Mouse (Mus musculus): ENCODE results near the gene Ankrd45. TPM values are rescaled to one million over a fixed set of nuclear protein-coding genes. Genes with fewer than 3 reads are reported as not detected.

Ankrd45 gene
- polyA plus RNA-seq (2012; rRNA removed) = not detected in 2 replicates

GRCm38 (mm10) chr1:161142531-161143159 lies at the start of gene Ankrd45:
TSS of gene Ankrd45 (plus strand) at chr1:161142691.
- H3K36me3 ChIP-seq (ENCODE audit: control insufficient read depth, insufficient read depth, low read length) = no peaks in the 10 kb centered on the region

DNA sequence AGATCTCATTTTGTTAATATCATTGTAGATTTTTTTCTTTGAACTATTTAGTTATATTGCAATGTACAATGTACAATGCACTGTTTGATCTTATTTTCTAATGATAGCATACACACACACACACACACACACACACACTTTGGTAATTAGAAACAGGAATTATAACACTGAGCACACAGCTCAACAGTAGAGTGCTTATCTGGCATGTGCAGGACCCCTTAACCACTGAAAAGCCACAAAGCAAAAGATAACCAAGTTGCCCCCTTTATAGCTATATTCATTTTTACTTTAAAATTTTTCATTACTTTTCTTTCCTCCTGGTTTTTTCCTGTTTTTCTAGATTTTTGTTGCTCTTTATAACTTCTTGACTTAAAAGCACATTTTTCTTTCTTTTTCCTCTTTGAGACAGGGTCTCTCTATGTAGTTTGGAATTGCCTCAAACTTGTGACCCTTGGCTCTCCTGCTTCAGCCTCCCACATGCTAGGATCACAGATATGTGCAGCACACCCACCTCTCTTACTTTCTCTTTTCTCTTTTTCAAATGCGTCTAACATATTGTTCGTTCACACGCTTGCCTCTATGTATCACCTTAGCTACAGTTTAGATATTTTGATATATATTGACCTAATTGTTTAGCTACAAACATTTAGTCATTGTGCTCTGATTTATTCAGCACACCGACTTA lies 42.6 kb upstream of the Ankrd45 start:
- H3K27me3 ChIP-seq (ENCODE audit: control insufficient read depth, insufficient read depth, low read length) = no peaks in the 10 kb centered on the region
- TF ChIP-seq CTCF (IDR thresholded peaks at IDR 0.05; ENCODE audit: extremely low read depth, insufficient read length, insufficient replicate concordance, low read depth, low read length) = no peak
- no peak for TF ChIP-seq POLR2A (IDR thresholded peaks at IDR 0.05; ENCODE audit: low read depth, low read length)
- no peaks in the 10 kb centered on the region for H3K4me1 ChIP-seq (ENCODE audit: control insufficient read depth, insufficient read depth, insufficient read length, low read length)
- no peak overlapping the region for H3K4me3 ChIP-seq (ENCODE audit: low read depth, low read length)
- 95% methylated on average over 4 of the region's 4 CpGs for WGBS
- no peak overlapping the region for H3K27ac ChIP-seq (ENCODE audit: insufficient read depth, low read depth, low read length)
- H3K36me3 ChIP-seq (ENCODE audit: control insufficient read depth, insufficient read depth, low read length) = peaks cover 29% of the 10 kb centered on the region

More at GRCm38 (mm10) chr1:161142531-161143159, at the start of gene Ankrd45:
- Histone ChIP-seq H3K4me1 (ENCODE audit: control insufficient read depth, insufficient read depth, insufficient read length, low read length) (peaks cover 4% of the 10 kb centered on the region; the same call in 1 of the 2 replicates), H3K27me3 (ENCODE audit: control insufficient read depth, insufficient read depth, low read length) (no peaks in the 10 kb centered on the region), H3K27ac (ENCODE audit: insufficient read depth, low read depth, low read length) (no peak within 1 kb of the TSS), H3K4me3 (ENCODE audit: low read depth, low read length) (peak within 1 kb of the TSS; percentile 14; the same call in 1 of the 2 replicates)
- WGBS = 10% methylated on average over 33 of the region's 33 CpGs
- TF ChIP-seq POLR2A (IDR thresholded peaks at IDR 0.05; ENCODE audit: low read depth, low read length) (no peak), CTCF (IDR thresholded peaks at IDR 0.05; ENCODE audit: extremely low read depth, insufficient read length, insufficient replicate concordance, low read depth, low read length) (no peak)

- WGBS = 65% methylated on average over 1 of the region's 1 CpGs
- TF ChIP-seq POLR2A (IDR thresholded peaks at IDR 0.05; ENCODE audit: low read depth, low read length) = no peak
- no peak for TF ChIP-seq CTCF (IDR thresholded peaks at IDR 0.05; ENCODE audit: extremely low read depth, insufficient read length, insufficient replicate concordance, low read depth, low read length)
- Histone ChIP-seq H3K36me3 (ENCODE audit: control insufficient read depth, insufficient read depth, low read length) (peaks cover 23% of the 10 kb centered on the region), H3K27me3 (ENCODE audit: control insufficient read depth, insufficient read depth, low read length) (no peaks in the 10 kb centered on the region), H3K4me1 (ENCODE audit: control insufficient read depth, insufficient read depth, insufficient read length, low read length) (no peaks in the 10 kb centered on the region), H3K27ac (ENCODE audit: insufficient read depth, low read depth, low read length) (no peak overlapping the region), H3K4me3 (ENCODE audit: low read depth, low read length) (no peak overlapping the region)
These were observed 38.6 kb upstream of the Ankrd45 start for GRCm38 (mm10) chr1:161103842-161104241.

DNA sequence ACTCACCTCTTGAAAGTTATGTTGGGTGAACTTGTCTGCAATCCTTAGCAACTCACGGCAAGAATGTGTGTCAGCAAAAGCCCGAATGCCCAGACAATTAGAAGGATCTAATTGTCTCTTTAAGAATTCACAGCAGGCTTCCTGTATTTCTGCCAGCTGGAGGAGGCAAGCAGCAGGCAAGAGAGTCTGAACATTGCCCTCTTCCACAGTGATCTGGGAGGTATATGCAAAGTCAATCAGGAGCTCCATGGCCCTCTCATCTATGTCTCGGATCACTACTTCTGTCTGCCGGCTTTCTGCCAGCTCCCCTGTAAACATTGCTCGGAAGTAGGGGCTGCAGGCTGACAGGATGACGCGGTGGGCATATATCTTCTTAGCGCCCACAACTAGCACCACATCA lies 33.3 kb upstream of the Ankrd45 start:
- Histone ChIP-seq H3K36me3 (ENCODE audit: control insufficient read depth, insufficient read depth, low read length) (peaks cover 18% of the 10 kb centered on the region), H3K4me3 (ENCODE audit: low read depth, low read length) (no peak overlapping the region), H3K27ac (ENCODE audit: insufficient read depth, low read depth, low read length) (no peak overlapping the region), H3K4me1 (ENCODE audit: control insufficient read depth, insufficient read depth, insufficient read length, low read length) (no peaks in the 10 kb centered on the region), H3K27me3 (ENCODE audit: control insufficient read depth, insufficient read depth, low read length) (no peaks in the 10 kb centered on the region)
- no peak for TF ChIP-seq CTCF (IDR thresholded peaks at IDR 0.05; ENCODE audit: extremely low read depth, insufficient read length, insufficient replicate concordance, low read depth, low read length)
- TF ChIP-seq POLR2A (IDR thresholded peaks at IDR 0.05; ENCODE audit: low read depth, low read length) = no peak
- WGBS = 92% methylated on average over 8 of the region's 8 CpGs

GRCm38 (mm10) chr1:161114591-161114990 lies 27.9 kb upstream of the Ankrd45 start:
- TF ChIP-seq POLR2A (IDR thresholded peaks at IDR 0.05; ENCODE audit: low read depth, low read length) = no peak
- TF ChIP-seq CTCF (IDR thresholded peaks at IDR 0.05; ENCODE audit: extremely low read depth, insufficient read length, insufficient replicate concordance, low read depth, low read length) = no peak
- Histone ChIP-seq H3K27ac (ENCODE audit: insufficient read depth, low read depth, low read length) (no peak overlapping the region), H3K4me3 (ENCODE audit: low read depth, low read length) (no peak overlapping the region)

GRCm38 (mm10) chr1:161122661-161123418 lies 19.7 kb upstream of the Ankrd45 start:
- Histone ChIP-seq H3K27ac (ENCODE audit: insufficient read depth, low read depth, low read length) (no peak overlapping the region), H3K4me3 (ENCODE audit: low read depth, low read length) (no peak overlapping the region), H3K4me1 (ENCODE audit: control insufficient read depth, insufficient read depth, insufficient read length, low read length) (peaks cover 7% of the 10 kb centered on the region; the same call in 1 of the 2 replicates), H3K27me3 (ENCODE audit: control insufficient read depth, insufficient read depth, low read length) (no peaks in the 10 kb centered on the region), H3K36me3 (ENCODE audit: control insufficient read depth, insufficient read depth, low read length) (peaks cover 3% of the 10 kb centered on the region; the same call in 1 of the 2 replicates)
- WGBS = 55% methylated on average over 10 of the region's 10 CpGs
- TF ChIP-seq CTCF (IDR thresholded peaks at IDR 0.05; ENCODE audit: extremely low read depth, insufficient read length, insufficient replicate concordance, low read depth, low read length) = no peak
- TF ChIP-seq POLR2A (IDR thresholded peaks at IDR 0.05; ENCODE audit: low read depth, low read length) = no peak

More at GRCm38 (mm10) chr1:161114591-161114990, 27.9 kb upstream of the Ankrd45 start:
- Histone ChIP-seq H3K36me3 (ENCODE audit: control insufficient read depth, insufficient read depth, low read length) (peaks cover under 1% of the 10 kb centered on the region; the same call in 1 of the 2 replicates), H3K27me3 (ENCODE audit: control insufficient read depth, insufficient read depth, low read length) (no peaks in the 10 kb centered on the region), H3K4me1 (ENCODE audit: control insufficient read depth, insufficient read depth, insufficient read length, low read length) (no peaks in the 10 kb centered on the region)
